Mouse (Mus musculus): ENCODE results near the gene Rnd3.
A peak's percentile ranks its signal among the peaks of the same experiment; 100 is the strongest.

The Rnd3 gene

GRCm38 (mm10) chr2:51148975-51149374 lies at the start of gene Rnd3:
TSS of gene Rnd3 (minus strand) at chr2:51149111.
- peak; percentile 96 for DNase-seq (ENCODE audit: extremely low spot score, low spot score)

GRCm38 (mm10) chr2:51192319-51192718 lies 43.4 kb upstream of the Rnd3 start:
- no peak for DNase-seq (ENCODE audit: extremely low spot score, low spot score)

- DNase-seq (ENCODE audit: extremely low spot score, low spot score) = no peak
Observed at GRCm38 (mm10) chr2:51185762-51186161, 36.9 kb upstream of the Rnd3 start.

GRCm38 (mm10) chr2:51182990-51183389 lies 34.1 kb upstream of the Rnd3 start:
- no peak for DNase-seq (ENCODE audit: extremely low spot score, low spot score)

GRCm38 (mm10) chr2:51181376-51181775 lies 32.5 kb upstream of the Rnd3 start:
- no peak for DNase-seq (ENCODE audit: extremely low spot score, low spot score)

GRCm38 (mm10) chr2:51179096-51179495 lies 30.2 kb upstream of the Rnd3 start:
- DNase-seq (ENCODE audit: extremely low spot score, low spot score) = no peak

GRCm38 (mm10) chr2:51177615-51178014 lies 28.7 kb upstream of the Rnd3 start:
- DNase-seq (ENCODE audit: extremely low spot score, low spot score) = no peak

GRCm38 (mm10) chr2:51175276-51175675 lies 26.4 kb upstream of the Rnd3 start:
- no peak for DNase-seq (ENCODE audit: extremely low spot score, low spot score)

GRCm38 (mm10) chr2:51161110-51161509 lies 12.2 kb upstream of the Rnd3 start:
- no peak for DNase-seq (ENCODE audit: extremely low spot score, low spot score)

- peak; percentile 68 for DNase-seq (ENCODE audit: extremely low spot score, low spot score)
Observed at GRCm38 (mm10) chr2:51148454-51148853, 457 bp downstream of the Rnd3 start.

GRCm38 (mm10) chr2:51148065-51148407 lies 875 bp downstream of the Rnd3 start:
- no peak for DNase-seq (ENCODE audit: extremely low spot score, low spot score)

GRCm38 (mm10) chr2:51147318-51148064 lies 1.4 kb downstream of the Rnd3 start:
- DNase-seq (ENCODE audit: extremely low spot score, low spot score) = peak; percentile 83

GRCm38 (mm10) chr2:51146871-51147317 lies 2.0 kb downstream of the Rnd3 start:
- DNase-seq (ENCODE audit: extremely low spot score, low spot score) = peak; percentile 80

GRCm38 (mm10) chr2:51145838-51146470 lies 3.0 kb downstream of the Rnd3 start:
- DNase-seq (ENCODE audit: extremely low spot score, low spot score) = peak; percentile 64

GRCm38 (mm10) chr2:51144380-51145120 lies 4.4 kb downstream of the Rnd3 start:
- DNase-seq (ENCODE audit: extremely low spot score, low spot score) = no peak

- no peak for DNase-seq (ENCODE audit: extremely low spot score, low spot score)
Observed at GRCm38 (mm10) chr2:51142422-51142821, 6.5 kb downstream of the Rnd3 start.

GRCm38 (mm10) chr2:51141345-51141744 lies 7.6 kb downstream of the Rnd3 start:
- DNase-seq (ENCODE audit: extremely low spot score, low spot score) = no peak

GRCm38 (mm10) chr2:51140486-51140885 lies 8.4 kb downstream of the Rnd3 start:
- peak; percentile 66 for DNase-seq (ENCODE audit: extremely low spot score, low spot score)

- DNase-seq (ENCODE audit: extremely low spot score, low spot score) = no peak
Observed at GRCm38 (mm10) chr2:51139912-51140446, 8.9 kb downstream of the Rnd3 start.

GRCm38 (mm10) chr2:51139218-51139911 lies 9.5 kb downstream of the Rnd3 start:
- DNase-seq (ENCODE audit: extremely low spot score, low spot score) = peak; percentile 73

- no peak for DNase-seq (ENCODE audit: extremely low spot score, low spot score)
Observed at GRCm38 (mm10) chr2:51137726-51138125, 11.2 kb downstream of the Rnd3 start.

All from neural tube, embryonic 10.5 days (tissue).